Mouse (Mus musculus) ES-Bruce4 (cell line): Measurements from ENCODE around the gene Prok2. TPM values are rescaled to one million over a fixed set of nuclear protein-coding genes. Genes with fewer than 3 reads are reported as not detected.

ENCODE experiments used
- H3K27ac ChIP-seq: 2 replicates; pipeline ENCODE4 v1.5.1; 2012; ENCODE audit warnings: low read length, inconsistent platforms; ENCODE audit not compliant: insufficient read depth
- H3K27me3 ChIP-seq: 2 replicates; pipeline ENCODE4 v1.6.1; 2012; ENCODE audit warnings: mild to moderate bottlenecking, low read length, inconsistent platforms; ENCODE audit not compliant: control insufficient read depth, poor library complexity, insufficient read depth, severe bottlenecking
- H3K36me3 ChIP-seq: 2 replicates; pipeline ENCODE4 v1.6.1; 2012; ENCODE audit warnings: inconsistent platforms, mild to moderate bottlenecking, low read length, moderate library complexity; ENCODE audit not compliant: control insufficient read depth, poor library complexity, insufficient read depth, severe bottlenecking
- H3K4me1 ChIP-seq: one replicate; pipeline ENCODE4 v1.8.1; 2011; ENCODE audit warnings: low read length; ENCODE audit not compliant: control insufficient read depth, insufficient read depth
- H3K4me3 ChIP-seq: 2 replicates; pipeline ENCODE4 v1.5.1; 2011; ENCODE audit warnings: low read depth, mild to moderate bottlenecking, low read length
- H3K9ac ChIP-seq: 2 replicates; pipeline ENCODE4 v1.6.1; 2012; ENCODE audit warnings: low read depth, mild to moderate bottlenecking, inconsistent platforms; ENCODE audit not compliant: poor library complexity, severe bottlenecking
- H3K9me3 ChIP-seq: replicated peaks from 2 replicates; pipeline ENCODE4 v1.6.1; 2012; ENCODE audit warnings: mild to moderate bottlenecking, low read length, inconsistent platforms; ENCODE audit not compliant: control insufficient read depth, poor library complexity, insufficient read depth, severe bottlenecking
- CTCF ChIP-seq: IDR thresholded peaks from one replicate; pipeline ENCODE4 v1.8.1; 2011; ENCODE audit warnings: low read depth, low read length
- EP300 ChIP-seq: IDR thresholded peaks from 2 replicates; pipeline ENCODE4 v1.6.1; 2011; ENCODE audit warnings: low read depth, low read length; ENCODE audit not compliant: insufficient read depth
- POLR2A ChIP-seq: IDR thresholded peaks from one replicate; pipeline ENCODE4 v1.8.1; 2011; ENCODE audit warnings: low read length; ENCODE audit not compliant: insufficient read depth
- polyA plus RNA-seq: library from polyadenylated mRNA; stranded (reverse); fragments of >200 nt; gene quantifications from 2 replicates; pipeline ENCODE4 v1.2.4, GENCODE M21; 2011; ENCODE audit warnings: low read depth; ENCODE audit not compliant: missing spikeins, insufficient read depth, insufficient read length

The Prok2 gene
- polyA plus RNA-seq, 1 experiment: not detected

GRCm38 (mm10) chr6:99751308-99751707 lies 25.1 kb upstream of the Prok2 start:
- Histone ChIP-seq H3K4me3 (no peak overlapping the region), H3K9ac (no peak overlapping the region), H3K4me1 (no peaks in the 10 kb centered on the region), H3K36me3 (no peaks in the 10 kb centered on the region), H3K9me3 (no peaks in the 10 kb centered on the region), H3K27ac (no peak overlapping the region), H3K27me3 (no peaks in the 10 kb centered on the region)
- TF ChIP-seq CTCF (no peak), EP300 (no peak), POLR2A (no peak)

GRCm38 (mm10) chr6:99746275-99746674 lies 20.1 kb upstream of the Prok2 start:
- H3K9me3 ChIP-seq: no peaks in the 10 kb centered on the region
- H3K36me3 ChIP-seq: no peaks in the 10 kb centered on the region
- no peaks in the 10 kb centered on the region for H3K27me3 ChIP-seq
- no peak overlapping the region for H3K27ac ChIP-seq
- H3K9ac ChIP-seq: no peak overlapping the region
- no peaks in the 10 kb centered on the region for H3K4me1 ChIP-seq
- no peak for TF ChIP-seq EP300
- TF ChIP-seq POLR2A: no peak
- TF ChIP-seq CTCF: no peak
- no peak overlapping the region for H3K4me3 ChIP-seq

GRCm38 (mm10) chr6:99742866-99743265 lies 16.7 kb upstream of the Prok2 start:
- H3K4me3 ChIP-seq: no peak overlapping the region
- H3K36me3 ChIP-seq: no peaks in the 10 kb centered on the region
- H3K27ac ChIP-seq: no peak overlapping the region
- H3K4me1 ChIP-seq: no peaks in the 10 kb centered on the region
- no peaks in the 10 kb centered on the region for H3K9me3 ChIP-seq
- no peak overlapping the region for H3K9ac ChIP-seq
- H3K27me3 ChIP-seq: no peaks in the 10 kb centered on the region
- no peak for TF ChIP-seq CTCF
- no peak for TF ChIP-seq POLR2A
- no peak for TF ChIP-seq EP300

- H3K27ac ChIP-seq: no peak overlapping the region
Measured at GRCm38 (mm10) chr6:99734666-99735065, 8.5 kb upstream of the Prok2 start.

GRCm38 (mm10) chr6:99732673-99733072 lies 6.5 kb upstream of the Prok2 start:
- Histone ChIP-seq H3K27ac (no peak overlapping the region), H3K36me3 (no peaks in the 10 kb centered on the region), H3K27me3 (no peaks in the 10 kb centered on the region; the same call in 1 of the 2 replicates)

More at GRCm38 (mm10) chr6:99734666-99735065, 8.5 kb upstream of the Prok2 start:
- H3K36me3 ChIP-seq: no peaks in the 10 kb centered on the region
- H3K9ac ChIP-seq: no peak overlapping the region
- no peak for TF ChIP-seq EP300
- no peak overlapping the region for H3K4me3 ChIP-seq
- H3K4me1 ChIP-seq: no peaks in the 10 kb centered on the region
- no peaks in the 10 kb centered on the region for H3K27me3 ChIP-seq
- H3K9me3 ChIP-seq: no peaks in the 10 kb centered on the region

GRCm38 (mm10) chr6:99731926-99732325 lies 5.7 kb upstream of the Prok2 start:
- H3K4me1 ChIP-seq: no peaks in the 10 kb centered on the region
- no peak overlapping the region for H3K9ac ChIP-seq
- no peak overlapping the region for H3K4me3 ChIP-seq
- no peak overlapping the region for H3K27ac ChIP-seq
- no peaks in the 10 kb centered on the region for H3K36me3 ChIP-seq
- TF ChIP-seq CTCF (no peak), EP300 (no peak), POLR2A (no peak)
- no peaks in the 10 kb centered on the region; the same call in 1 of the 2 replicates for H3K27me3 ChIP-seq
- H3K9me3 ChIP-seq: no peaks in the 10 kb centered on the region

More at GRCm38 (mm10) chr6:99732673-99733072, 6.5 kb upstream of the Prok2 start:
- TF ChIP-seq CTCF: no peak
- TF ChIP-seq POLR2A: no peak
- TF ChIP-seq EP300: no peak
- no peaks in the 10 kb centered on the region for H3K9me3 ChIP-seq
- H3K9ac ChIP-seq: no peak overlapping the region
- H3K4me3 ChIP-seq: no peak overlapping the region
- no peaks in the 10 kb centered on the region for H3K4me1 ChIP-seq
